Mouse (Mus musculus) embryonic facial prominence, embryonic 10.5 days (tissue): Measurements from ENCODE around the gene Fis1. TPM values are rescaled to one million over a fixed set of nuclear protein-coding genes. Genes with fewer than 3 reads are reported as not detected.
A peak's percentile ranks its signal among the peaks of the same experiment; 100 is the strongest.

Experiments used
- DNase-seq: peaks from one replicate; pipeline ENCODE4 v3.0.0-alpha.2; 2017; ENCODE audit warnings: low spot score
- H3K27ac ChIP-seq: fragments of 300-500 bp; sonication (generic); replicated peaks from 2 replicates; pipeline ENCODE4 v1.5.1; 2016; ENCODE audit warnings: mild to moderate bottlenecking
- H3K27me3 ChIP-seq: fragments of 300-500 bp; sonication (generic); replicated peaks from 2 replicates; pipeline ENCODE4 v1.6.1; 2016; ENCODE audit warnings: low read depth, mild to moderate bottlenecking; ENCODE audit not compliant: poor library complexity, severe bottlenecking
- H3K36me3 ChIP-seq: fragments of 300-500 bp; sonication (generic); replicated peaks from 2 replicates; pipeline ENCODE4 v1.6.1; 2016; ENCODE audit warnings: mild to moderate bottlenecking, moderate library complexity
- H3K4me1 ChIP-seq: fragments of 300-500 bp; sonication (generic); 2 replicates; pipeline ENCODE4 v1.6.1; 2016
- H3K4me3 ChIP-seq: fragments of 300-500 bp; sonication (generic); 2 replicates; pipeline ENCODE4 v1.5.1; 2016; ENCODE audit warnings: mild to moderate bottlenecking, moderate library complexity
- H3K9me3 ChIP-seq: fragments of 300-500 bp; sonication (generic); 2 replicates; pipeline ENCODE4 v1.6.1; 2016; ENCODE audit warnings: mild to moderate bottlenecking
- WGBS: fragments of 180-500 bp; shearing (Covaris S2); methylation state at CpG from one replicate; pipeline ENCODE4 v1.1.7; 2016; 5-methylcytosine and 5-hydroxymethylcytosine counted together
- polyA plus RNA-seq: library from polyadenylated mRNA; unstranded; fragments of >200 nt; fragmentation: Nextera tagmentation; extraction: Ambion mirVana; gene quantifications from 2 replicates; pipeline ENCODE4 v1.2.1, GENCODE M21; 2016

The Fis1 gene
- 267 and 272 TPM in 2 replicates for polyA plus RNA-seq

DNA sequence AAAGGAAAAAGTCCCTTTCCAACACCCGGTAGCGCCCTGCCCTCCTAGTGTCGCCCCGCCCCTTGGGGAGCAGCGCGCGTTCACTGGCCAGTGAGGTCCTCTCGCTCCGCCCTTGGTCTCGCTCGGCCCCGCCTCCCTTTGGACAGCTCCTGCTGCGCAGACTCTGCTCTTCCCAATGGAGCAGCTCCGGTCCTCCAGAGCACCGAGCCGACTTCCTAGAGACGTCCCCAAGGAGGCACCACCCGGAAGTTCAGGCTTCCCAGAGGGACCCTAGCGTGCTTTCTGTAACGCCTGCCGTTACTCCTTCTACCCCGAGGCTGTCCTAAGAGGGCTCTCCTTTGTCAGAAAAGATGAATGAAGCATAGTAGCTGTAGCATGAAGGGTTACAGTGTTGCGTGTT is at the start of gene Fis1:
Gene Fis1 (plus strand): TSS at position 261 of the 400 bp plus-strand sequence.
- Histone ChIP-seq H3K27me3 (no peaks in the 10 kb centered on the region), H3K4me3 (peak within 1 kb of the TSS; percentile 86), H3K27ac (peak within 1 kb of the TSS; percentile 87), H3K36me3 (peaks cover 26% of the 10 kb centered on the region), H3K9me3 (no peaks in the 10 kb centered on the region), H3K4me1 (peaks cover 14% of the 10 kb centered on the region)
- under 1% methylated on average over 23 of the region's 23 CpGs for WGBS
- DNase-seq: peak; percentile 98

DNA sequence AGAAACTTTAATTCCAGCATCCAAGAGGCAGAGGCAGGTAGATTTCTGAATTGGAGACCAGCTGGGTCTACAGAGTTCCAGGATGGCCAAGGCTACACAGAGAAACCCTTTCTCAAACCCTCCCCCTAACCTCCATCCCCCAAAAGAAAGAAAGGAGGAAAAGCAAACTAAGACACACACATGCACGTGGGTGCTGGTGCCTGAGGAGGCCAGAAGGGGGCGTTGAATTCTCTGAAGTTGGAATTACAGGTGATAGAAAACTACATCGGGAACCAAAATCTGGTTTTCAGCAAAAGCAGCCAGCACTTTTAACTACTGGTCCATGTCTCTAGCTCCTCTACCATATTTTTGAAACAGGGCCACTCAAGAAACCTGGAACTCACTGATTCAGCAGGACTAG is 48.5 kb upstream of the Fis1 start:
- Histone ChIP-seq H3K4me1 (peaks cover 27% of the 10 kb centered on the region), H3K27ac (no peak overlapping the region), H3K9me3 (no peaks in the 10 kb centered on the region), H3K27me3 (no peaks in the 10 kb centered on the region), H3K36me3 (no peaks in the 10 kb centered on the region), H3K4me3 (no peak overlapping the region)
- WGBS: 58% methylated on average over 3 of the region's 3 CpGs
- no peak for DNase-seq

DNA sequence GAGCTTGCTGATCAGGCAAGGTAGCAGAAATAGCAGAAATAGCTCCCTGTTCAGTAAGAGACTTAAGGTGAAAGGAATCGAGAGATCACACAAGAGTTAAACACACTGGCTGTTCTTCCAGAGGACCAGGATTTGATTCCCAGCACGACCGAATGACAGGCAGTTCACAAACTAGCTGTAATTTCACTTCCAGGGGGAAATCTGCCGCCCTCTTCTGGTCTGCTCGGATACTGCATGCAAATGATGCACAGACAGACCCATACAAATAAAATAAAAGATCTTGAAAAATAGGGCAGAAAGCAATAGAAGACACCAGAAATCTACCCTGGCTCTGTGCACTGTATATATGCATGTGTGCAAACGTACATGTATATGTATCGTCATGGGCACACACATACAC is 47.4 kb upstream of the Fis1 start:
- Histone ChIP-seq H3K27ac (no peak overlapping the region), H3K36me3 (peaks cover 1% of the 10 kb centered on the region; the same call in 1 of the 2 replicates), H3K9me3 (no peaks in the 10 kb centered on the region), H3K4me1 (peaks cover 18% of the 10 kb centered on the region), H3K27me3 (no peaks in the 10 kb centered on the region), H3K4me3 (no peak overlapping the region)
- peak; percentile 28 for DNase-seq
- 49% methylated on average over 7 of the region's 7 CpGs for WGBS

DNA sequence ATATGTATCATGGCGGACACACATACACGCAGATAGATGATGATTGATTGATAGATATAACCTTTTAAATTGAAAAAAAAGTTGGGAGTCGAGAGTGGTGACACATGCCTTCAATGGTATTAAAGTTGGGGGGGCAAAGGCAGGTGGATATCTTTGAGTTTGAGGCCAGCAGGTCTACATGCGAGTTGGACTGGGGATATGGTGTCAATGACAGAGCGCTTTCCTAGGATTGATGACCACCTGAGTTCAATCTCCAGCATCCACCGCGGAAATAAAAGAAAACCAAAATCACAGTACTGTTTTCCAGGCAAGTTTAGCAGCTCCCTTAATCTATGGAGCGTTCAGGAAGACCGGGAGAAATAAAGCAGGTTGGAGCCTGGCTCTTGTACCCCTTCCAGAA is 45.5 kb upstream of the Fis1 start:
- Histone ChIP-seq H3K36me3 (peaks cover 21% of the 10 kb centered on the region), H3K27ac (peak overlapping the region; percentile 79), H3K4me3 (peak overlapping the region; percentile 76), H3K4me1 (peaks cover 18% of the 10 kb centered on the region), H3K9me3 (no peaks in the 10 kb centered on the region), H3K27me3 (no peaks in the 10 kb centered on the region)
- WGBS: 45% methylated on average over 9 of the region's 9 CpGs
- no peak for DNase-seq

DNA sequence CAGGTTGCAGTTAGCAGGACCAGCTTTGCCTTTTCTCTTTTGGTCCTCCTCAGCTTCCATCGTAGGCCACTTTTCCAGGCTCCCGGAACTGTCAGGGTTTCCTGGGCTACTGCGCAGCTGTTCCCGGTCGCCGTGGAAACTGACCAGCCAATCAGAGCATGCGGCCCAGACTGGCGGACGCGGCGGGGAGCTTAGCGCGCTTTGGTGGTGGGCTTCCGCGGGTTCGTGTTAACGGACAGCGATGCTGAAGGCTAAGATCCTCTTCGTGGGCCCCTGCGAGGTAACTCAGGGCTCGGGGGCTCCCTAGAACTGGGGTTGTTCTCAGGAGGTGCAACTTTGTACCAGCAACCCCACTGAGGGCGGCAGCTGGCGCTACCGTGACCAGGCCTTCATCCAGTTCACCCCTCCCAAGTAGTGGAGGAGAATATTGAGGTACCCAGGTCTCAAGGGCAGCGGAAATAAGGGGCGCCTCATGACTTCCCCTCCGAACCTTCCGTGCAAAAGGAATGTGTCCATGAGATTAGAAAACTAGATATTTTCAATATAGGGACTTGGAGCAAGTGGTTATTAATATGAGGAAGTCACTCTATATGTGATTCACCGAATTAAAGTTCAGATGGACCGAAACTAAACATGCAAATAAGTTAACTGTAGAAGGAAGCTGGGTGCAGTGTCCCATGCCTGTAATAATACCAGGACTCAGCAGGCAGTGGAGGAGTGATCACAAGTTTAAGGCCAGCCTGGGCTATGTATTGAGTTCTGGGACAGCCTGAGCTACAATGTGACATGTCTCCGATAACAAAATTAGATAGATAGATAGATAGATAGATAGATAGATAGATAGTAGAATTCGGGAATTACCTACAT is 44.9 kb upstream of the Fis1 start, which contains the start of gene Ift22:
Gene Ift22 (plus strand): TSS at position 160 of the 867 bp plus-strand sequence.
- peak within 1 kb of the TSS; percentile 76 for H3K4me3 ChIP-seq
- no peaks in the 10 kb centered on the region for H3K9me3 ChIP-seq
- DNase-seq: peak; percentile 95
- peaks cover 27% of the 10 kb centered on the region for H3K36me3 ChIP-seq
- WGBS: 10% methylated on average over 32 of the region's 32 CpGs
- H3K27ac ChIP-seq: peak within 1 kb of the TSS; percentile 79
- no peaks in the 10 kb centered on the region for H3K27me3 ChIP-seq
- peaks cover 18% of the 10 kb centered on the region for H3K4me1 ChIP-seq

DNA sequence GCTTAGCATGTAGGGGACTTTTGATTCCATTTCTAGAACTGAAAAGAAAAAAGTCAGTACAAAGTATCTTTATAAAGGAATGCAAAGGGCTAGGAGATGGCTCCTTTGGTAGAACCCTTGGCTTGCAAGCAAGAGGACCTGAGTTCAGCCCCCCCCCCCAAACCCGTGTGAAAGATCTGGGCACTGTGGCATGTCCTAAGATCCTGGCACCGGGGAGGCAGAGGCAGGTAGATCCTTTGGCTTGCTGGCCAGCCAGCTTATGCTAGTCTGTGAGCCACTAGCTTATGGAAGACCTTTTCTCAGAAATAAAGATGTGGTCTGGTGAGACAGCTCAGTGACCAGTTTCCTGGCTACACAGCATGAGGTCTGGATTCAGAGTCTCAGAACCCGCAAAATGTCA is 38.9 kb upstream of the Fis1 start:
- H3K36me3 ChIP-seq: peaks cover 40% of the 10 kb centered on the region
- H3K4me1 ChIP-seq: peaks cover 2% of the 10 kb centered on the region; the same call in 1 of the 2 replicates
- H3K27ac ChIP-seq: no peak overlapping the region
- H3K27me3 ChIP-seq: no peaks in the 10 kb centered on the region
- no peak overlapping the region for H3K4me3 ChIP-seq
- H3K9me3 ChIP-seq: 0 out of 2 replicates have a peak, but pooled peaks cover 3% of the 10 kb centered on the region
- WGBS: 84% methylated on average over 3 of the region's 3 CpGs
- DNase-seq: no peak

DNA sequence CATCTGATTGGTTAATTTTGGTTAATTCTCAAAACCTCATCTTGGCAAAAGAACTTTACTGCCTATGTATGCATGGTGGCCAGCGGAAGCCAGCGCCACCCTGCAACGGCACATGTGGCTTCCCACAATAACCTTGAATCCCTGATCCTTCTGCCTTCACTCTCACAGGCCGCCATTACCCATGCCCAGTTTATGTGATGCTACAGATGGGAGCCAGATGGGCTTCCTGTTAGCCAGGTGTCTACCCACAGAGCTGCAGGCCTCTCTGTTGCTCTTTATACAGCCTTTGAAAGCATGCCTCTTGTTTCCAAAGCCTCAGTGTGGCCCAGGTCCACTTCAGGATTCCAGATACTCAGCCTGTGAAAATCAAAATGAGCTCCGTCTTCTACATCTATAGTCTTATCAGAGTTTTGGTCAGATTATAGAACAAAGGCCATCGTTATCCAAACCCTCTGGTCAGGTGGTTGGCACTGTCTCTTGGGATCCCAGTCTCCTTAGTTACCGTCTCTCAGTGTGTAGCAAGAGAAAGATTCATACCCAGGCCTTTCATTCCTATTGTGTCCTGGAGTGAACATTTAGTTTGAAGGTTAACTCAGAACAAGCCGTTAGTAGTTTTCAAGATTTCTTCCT is 35.3 kb upstream of the Fis1 start:
- H3K27ac ChIP-seq: no peak overlapping the region
- H3K27me3 ChIP-seq: no peaks in the 10 kb centered on the region
- WGBS: 95% methylated on average over 8 of the region's 8 CpGs
- no peak overlapping the region for H3K4me3 ChIP-seq
- peaks cover 18% of the 10 kb centered on the region for H3K36me3 ChIP-seq
- H3K4me1 ChIP-seq: peaks cover 9% of the 10 kb centered on the region
- DNase-seq: no peak
- 0 out of 2 replicates have a peak, but pooled peaks cover 3% of the 10 kb centered on the region for H3K9me3 ChIP-seq

DNA sequence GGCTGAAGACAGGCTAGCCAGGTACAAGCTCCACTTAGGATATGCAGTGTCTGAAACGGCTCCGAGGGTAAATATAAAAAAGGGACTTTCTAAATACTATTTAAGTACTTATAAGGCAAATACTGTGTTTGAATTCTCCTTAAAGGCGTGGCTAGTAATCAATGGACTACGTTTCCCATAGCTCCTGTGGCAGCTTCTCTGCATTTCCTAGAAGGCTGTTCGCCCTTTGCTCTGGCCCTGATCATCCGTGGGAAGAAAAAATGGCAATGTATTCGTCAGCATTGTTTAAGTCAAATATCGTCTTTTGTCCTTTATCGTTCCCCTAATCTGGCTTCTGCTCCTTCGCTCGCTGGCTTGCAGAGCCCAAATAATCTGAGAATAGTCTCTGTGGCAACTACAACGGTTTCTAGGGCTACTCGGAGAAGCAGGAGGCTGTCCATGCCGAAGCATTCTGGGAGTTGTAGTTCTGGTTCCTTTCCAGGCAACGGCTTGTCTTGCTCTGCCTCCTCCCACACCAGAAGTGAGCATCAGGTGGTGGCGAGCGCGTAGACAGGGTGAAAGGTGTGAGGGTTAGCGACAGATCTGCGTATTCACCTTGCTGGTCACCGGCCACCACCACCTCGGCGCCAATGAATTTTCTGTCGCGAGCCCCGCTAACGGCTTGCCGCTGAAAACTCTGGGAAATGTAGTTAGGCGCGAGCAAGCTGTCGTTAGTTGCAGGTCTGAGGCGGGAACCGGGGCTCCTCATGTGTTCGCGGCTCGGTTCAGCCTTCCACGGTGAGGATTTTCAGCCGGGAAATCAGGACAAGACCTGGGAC is 34.2 kb upstream of the Fis1 start:
- 5% methylated on average over 38 of the region's 38 CpGs for WGBS
- H3K27ac ChIP-seq: peak overlapping the region; percentile 86
- H3K36me3 ChIP-seq: peaks cover 7% of the 10 kb centered on the region

DNA sequence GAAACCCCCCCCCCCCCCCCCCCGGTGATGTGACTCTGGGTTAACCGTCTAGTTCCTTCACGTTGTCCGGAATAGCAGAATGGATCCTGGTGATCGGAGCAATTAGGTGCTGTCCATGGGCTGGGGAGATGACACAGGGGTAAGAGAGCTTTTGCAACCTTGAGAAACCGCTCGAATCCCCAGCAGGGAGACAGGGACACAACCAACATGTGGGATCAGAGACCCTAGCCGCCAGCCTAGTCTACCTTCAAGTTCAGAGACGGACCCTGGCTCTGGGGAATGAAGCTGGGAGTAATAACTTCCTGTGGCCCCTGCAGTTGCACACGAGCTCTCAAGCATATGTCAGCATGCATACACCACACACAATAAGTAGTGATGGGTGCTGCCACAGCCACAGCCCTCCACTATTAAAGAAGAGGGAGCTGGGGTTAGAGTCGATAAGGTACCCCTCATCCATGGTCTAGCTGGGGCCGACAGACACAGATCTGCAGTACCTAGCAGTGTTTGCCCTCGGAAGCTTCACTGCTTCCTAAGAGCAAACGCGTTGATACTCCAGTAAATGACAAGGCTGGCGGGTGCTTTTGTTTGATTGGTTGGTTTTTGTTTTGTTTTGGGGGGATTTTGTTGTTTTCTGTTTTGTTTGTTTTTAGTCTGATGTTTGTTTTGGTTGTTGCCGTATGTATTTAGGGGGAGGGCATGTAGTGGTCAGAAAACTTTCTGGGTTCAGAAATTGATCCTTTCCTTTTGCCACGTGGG is 33.4 kb upstream of the Fis1 start:
- DNase-seq: peak; percentile 21

More for the DNA sequence above, 34.2 kb upstream of the Fis1 start:
- Histone ChIP-seq H3K4me3 (peak overlapping the region; percentile 74), H3K9me3 (0 out of 2 replicates have a peak, but pooled peaks cover 3% of the 10 kb centered on the region), H3K4me1 (peaks cover 9% of the 10 kb centered on the region), H3K27me3 (no peaks in the 10 kb centered on the region)
- peak; percentile 82 for DNase-seq

DNA sequence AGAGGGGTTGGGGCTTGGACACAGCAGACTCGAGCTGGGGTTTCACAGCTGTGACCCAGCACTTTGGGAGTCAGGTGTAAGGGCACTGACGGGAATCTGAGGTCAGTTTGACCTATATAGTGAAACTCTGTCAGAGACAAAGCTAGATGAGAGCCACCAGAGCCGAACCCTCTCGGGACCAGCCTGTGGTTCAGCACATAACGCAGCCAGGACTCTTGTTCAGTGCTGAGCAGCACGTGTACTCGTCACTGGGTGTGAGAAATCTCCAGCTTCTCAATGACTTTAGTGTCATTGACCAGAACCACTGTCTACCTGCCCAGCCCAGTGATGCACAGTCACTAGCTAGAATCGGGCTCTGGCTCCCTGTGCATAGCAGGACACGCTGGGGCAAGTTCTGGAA is 30.2 kb upstream of the Fis1 start:
- Histone ChIP-seq H3K9me3 (0 out of 2 replicates have a peak, but pooled peaks cover under 1% of the 10 kb centered on the region), H3K27me3 (no peaks in the 10 kb centered on the region), H3K36me3 (peaks cover 13% of the 10 kb centered on the region), H3K27ac (no peak overlapping the region), H3K4me3 (no peak overlapping the region), H3K4me1 (peaks cover 9% of the 10 kb centered on the region)
- 82% methylated on average over 9 of the region's 9 CpGs for WGBS
- DNase-seq: no peak

More for the DNA sequence above, 33.4 kb upstream of the Fis1 start:
- H3K27me3 ChIP-seq: no peaks in the 10 kb centered on the region
- peak overlapping the region; percentile 74 for H3K4me3 ChIP-seq
- H3K9me3 ChIP-seq: 0 out of 2 replicates have a peak, but pooled peaks cover 3% of the 10 kb centered on the region
- no peaks in the 10 kb centered on the region for H3K36me3 ChIP-seq
- peak overlapping the region; percentile 86 for H3K27ac ChIP-seq
- 25% methylated on average over 18 of the region's 18 CpGs for WGBS
- peaks cover 9% of the 10 kb centered on the region for H3K4me1 ChIP-seq

DNA sequence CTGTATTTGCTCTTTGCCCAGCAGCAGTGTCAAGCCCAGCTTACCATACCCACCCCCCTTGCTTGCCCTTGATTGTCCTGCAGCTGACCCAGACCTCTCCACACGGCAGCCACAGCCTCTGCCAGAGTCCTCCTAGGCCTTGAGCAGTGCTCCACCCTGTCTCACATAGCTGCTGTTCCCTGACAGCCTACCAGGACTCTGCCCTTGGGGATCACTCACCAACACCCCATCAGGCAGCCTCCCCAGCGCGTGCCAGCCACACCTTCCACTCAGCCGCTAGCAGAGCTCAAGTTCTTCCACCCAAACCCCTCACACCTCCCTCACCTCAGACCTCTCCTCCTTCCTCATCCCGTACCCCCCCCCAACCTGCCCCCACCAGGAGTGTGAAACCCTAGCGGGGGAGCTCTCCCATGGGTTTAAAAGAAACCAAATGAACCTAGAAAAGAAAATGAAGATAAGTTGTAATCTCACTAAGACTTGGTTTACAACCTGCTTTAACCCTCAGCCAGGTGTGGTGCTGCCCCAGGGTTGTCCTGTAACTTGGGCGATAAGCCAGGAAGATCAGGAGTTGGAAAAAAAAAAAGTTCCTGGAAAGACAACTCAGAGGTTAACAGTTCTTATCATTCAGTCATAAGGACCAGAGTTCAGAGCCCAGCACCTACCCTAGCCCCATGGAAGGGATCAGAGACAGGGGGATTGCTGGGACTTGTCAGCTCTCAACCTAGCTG is 29.2 kb upstream of the Fis1 start:
- Histone ChIP-seq H3K27ac (no peak overlapping the region), H3K9me3 (no peaks in the 10 kb centered on the region), H3K36me3 (peaks cover 13% of the 10 kb centered on the region), H3K4me3 (no peak overlapping the region), H3K27me3 (no peaks in the 10 kb centered on the region), H3K4me1 (peaks cover 9% of the 10 kb centered on the region)
- no peak for DNase-seq
- 74% methylated on average over 7 of the region's 7 CpGs for WGBS
